Mouse (Mus musculus) gastrocnemius, postnatal 10 days (tissue): Measurements from ENCODE around the gene Rrp36. TPM values are rescaled to one million over a fixed set of nuclear protein-coding genes. Genes with fewer than 3 reads are reported as not detected.
A peak's percentile ranks its signal among the peaks of the same experiment; 100 is the strongest.

Experiments used
- DNase-seq: peaks from one replicate; pipeline ENCODE4 v3.0.0; 2021; ENCODE audit warnings: mixed read lengths
- total RNA-seq, 2 experiments: library from RNA; stranded (reverse); gene quantifications; 2 replicates each; pipeline ENCODE4 v1.2.3; 2021

Gene Rrp36
- total RNA-seq, 2 experiments from 2014 or later: 12.8 to 18.2 TPM

DNA sequence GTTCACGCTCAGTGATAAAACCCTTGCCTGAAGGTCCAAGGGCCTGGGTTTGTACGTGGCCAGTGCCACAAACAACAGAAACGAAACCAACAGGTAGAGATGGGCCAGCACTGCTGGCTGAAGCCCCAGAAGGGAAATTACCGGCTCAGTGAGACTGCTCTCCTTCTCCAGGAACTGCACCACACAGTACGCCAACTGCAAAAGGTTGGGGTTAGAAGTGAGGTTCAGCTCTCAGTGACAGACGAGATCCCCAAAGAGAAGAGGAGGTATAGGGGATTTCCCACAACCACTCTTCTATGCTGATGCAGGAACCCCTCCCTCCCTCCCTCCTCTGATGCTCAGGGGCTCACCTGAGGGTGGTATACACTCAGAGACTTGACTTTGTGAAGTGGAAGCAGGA lies 11.8 kb upstream of the Rrp36 start:
- DNase-seq: no peak

DNA sequence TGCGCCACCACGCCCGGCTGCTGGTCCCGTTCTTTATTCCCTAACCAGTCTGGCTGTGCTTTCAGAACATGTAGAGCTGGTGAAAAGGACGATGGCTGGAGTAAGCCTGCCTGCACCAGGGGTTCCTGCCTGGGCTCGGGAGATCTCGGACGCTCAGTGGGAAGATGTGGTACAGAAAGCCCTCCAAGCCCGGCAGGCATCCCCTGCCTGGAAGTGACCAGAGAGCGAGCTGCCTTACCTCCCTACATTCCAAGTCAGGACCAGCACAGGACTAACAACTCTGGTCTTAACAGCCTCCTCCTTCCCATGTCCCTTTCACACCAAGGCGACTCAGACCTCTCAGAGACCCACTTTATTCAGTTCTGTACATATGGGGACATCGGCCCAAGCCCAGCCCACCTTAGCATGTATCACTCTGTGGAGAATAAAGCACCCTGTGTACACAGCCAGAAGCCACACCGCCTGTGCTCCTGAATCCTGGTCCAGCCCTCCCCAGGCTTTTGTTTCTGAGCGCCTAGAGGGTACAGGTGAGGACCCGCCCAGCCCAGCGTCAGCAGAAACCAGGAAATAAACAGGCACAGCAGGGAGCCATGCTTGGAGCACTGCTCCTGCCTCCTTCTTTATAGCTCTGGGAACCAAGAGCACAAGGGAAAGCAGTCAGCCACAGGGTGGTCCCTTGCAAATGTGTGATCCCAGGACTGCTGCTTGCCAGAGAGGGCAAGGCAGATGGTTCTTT lies 8.7 kb upstream of the Rrp36 start:
- DNase-seq: no peak

DNA sequence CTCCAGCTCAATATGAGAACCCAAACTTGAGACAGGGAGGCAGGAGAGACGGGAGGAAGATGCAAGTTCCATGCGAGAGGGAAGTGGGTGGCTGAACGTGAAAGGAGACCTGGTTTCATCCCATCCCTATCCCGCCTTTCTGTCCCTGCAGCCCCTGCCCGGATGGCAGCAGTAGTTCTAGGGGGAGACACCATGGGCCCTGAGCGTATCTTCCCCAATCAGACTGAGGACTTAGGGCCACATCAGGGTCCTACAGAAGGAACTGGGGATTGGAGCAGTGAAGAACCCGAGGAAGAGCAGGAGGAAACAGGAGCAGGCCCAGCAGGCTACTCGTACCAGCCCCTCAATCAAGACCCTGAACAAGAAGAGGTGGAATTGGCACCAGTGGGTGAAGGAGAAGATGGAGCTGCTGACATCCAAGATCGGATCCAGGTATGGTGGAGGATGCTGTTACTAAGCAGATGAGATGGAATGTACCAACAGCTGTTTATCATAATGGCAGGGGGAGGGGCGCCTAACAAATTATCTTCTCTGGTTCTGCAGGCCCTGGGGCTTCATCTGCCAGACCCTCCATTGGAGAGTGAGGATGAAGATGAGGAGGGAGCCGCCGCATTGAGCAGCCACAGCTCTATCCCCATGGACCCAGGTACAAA lies 7.4 kb upstream of the Rrp36 start:
- DNase-seq: no peak

DNA sequence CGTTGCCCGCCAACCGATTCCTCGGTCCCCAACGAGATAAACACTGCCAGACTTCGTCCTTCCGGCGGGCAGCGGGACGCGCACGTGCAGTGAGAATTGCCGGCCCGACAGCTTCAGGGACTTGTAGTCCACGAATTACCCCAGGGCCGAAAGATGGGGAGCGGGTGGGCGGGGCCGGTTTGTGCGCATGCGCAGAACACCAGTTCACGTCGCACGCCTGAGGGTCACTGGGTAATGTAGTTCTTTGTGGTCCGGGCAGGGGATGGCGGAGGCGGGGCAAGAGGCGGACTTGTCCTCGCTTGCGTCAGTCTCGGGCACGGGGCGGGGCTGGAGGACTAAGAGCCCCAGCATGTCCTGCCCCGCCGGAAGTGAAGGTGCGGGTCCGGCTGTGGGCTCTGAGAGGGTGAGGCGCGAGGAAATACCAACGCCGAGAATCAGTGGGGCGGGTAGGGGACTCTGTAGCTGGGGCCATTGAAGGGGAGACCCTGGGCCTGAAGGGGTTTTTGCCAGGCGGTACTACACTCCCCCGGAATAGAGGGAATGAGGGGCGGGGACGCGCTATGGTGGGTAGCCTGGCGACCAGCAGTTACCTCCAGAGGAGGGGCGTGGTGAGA lies 6.7 kb upstream of the Rrp36 start, which contains the start of gene Klhdc3:
Klhdc3 (minus strand) TSS at position 155 of the 614 bp plus-strand sequence.
- DNase-seq: peak; percentile 98

DNA sequence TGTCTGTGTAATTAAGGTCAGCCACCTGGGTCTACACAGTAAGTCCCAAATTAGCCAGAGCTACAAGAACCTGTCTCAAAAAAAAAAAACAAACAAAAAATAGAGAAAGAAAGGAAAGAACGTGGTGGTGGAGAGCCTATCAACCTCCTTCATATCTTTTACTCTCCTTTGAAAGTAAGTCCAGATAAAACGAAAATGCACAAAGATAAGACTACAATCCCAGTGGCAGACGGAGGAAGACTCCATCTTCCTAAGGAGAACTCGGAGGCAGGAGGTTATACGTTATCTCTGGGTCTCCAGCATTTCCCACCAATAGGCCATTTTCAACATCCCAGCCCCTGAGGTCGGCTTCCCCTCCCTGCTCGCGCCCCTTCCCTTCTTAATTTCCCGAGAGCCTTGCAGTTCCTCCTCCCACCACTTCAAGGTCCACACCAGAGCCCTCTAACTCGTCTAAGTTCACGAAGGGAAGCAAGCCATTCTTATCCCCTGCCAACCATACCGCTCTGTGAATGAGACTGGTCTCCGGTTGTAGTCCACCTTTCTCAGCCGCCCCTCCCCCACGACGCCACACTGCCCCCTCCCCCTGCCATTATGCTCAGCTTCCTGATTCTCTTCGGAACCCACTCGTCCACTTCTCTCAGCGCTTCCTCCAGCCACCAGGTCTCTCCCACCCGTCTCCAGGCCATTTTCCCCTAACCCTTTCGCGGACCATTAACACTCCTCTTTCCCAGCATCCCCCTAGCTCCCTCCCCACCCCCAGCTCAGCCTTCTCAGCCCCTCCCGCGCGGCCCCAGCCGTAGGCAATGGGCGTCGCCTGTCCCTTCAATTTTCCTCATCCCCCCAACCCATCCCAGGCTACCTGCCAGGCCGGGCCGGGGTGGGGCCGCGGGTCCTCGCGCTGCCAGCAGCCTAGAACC lies 5.9 kb upstream of the Rrp36 start:
- peak; percentile 62 for DNase-seq

DNA sequence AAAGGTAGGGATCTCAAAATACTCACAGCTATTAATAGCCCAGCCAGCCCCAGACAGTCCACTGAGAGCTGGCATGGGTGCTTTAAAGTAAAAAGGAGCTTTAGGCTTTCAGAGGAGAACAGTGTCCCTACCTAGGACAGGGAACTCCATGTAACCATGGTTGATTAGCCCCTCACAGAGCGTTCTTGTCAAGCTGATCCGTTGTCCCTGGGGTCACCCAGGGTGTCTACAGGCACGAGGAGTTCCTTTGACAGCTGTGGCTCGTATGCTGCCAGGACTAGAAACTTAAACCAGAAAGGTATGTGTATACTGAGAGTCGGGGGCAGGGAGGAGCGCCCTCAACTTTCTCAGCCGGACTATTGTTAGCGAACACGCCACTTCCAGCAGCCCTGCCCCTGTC lies 4.8 kb upstream of the Rrp36 start:
- DNase-seq: no peak

DNA sequence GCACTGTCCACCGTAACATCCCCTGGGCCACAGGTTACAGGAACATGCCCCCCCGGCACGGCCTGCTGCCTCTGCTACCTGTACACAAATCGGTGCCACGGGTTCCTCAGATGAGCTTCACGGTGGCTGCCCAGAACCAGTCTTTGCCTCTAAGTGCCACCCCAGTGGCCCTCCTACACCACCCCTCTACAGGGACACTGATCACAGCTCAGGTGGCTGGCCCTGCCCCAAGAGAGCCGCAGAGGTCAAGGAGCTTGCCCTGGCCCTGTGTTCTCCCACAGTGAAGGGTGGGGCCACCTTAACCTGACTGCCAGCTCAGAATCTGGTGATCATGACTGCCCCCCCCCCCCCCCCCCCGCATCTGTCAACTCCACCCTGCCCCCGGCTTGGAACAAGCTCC lies 4.3 kb upstream of the Rrp36 start, which contains the start of gene Mea1:
Mea1 (plus strand) TSS at position 378 of the 400 bp plus-strand sequence.
- peak; percentile 48 for DNase-seq

DNA sequence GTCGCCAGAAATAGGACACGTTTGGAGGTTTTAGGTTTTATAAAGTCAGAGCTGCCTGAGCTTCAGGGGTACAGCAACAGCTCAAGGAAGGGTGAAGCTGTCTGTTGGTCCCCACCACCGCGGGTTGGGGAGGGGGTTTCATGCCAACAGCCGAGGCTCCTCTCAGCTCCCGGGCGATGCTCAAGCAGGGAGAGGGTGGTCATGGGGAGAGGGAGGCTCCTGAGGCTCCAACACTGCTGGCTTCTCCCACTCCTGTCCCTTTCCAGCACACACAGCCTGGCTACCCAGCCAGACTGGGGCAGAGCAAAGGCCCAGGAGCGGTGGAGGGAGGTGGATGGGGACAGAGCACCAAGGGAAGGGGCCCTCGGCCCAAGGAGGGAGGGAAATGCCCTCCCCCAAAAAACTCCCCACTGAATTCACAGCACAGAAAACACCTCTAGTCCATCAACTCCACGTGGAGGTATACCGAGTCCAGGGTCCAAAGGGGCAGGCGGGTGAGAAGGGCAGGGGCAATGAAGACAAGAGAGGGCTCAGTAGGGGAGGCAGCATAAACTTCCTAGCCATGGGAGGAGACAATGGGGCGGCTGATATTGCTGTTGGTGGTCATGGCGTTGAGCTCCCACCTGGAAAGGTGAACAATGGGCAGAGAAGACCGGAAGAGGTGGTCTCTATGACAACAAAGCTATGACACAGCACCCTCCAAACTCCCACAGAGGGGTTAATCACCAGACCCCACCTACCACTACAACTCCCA lies 555 bp upstream of the Rrp36 start:
- no peak for DNase-seq

DNA sequence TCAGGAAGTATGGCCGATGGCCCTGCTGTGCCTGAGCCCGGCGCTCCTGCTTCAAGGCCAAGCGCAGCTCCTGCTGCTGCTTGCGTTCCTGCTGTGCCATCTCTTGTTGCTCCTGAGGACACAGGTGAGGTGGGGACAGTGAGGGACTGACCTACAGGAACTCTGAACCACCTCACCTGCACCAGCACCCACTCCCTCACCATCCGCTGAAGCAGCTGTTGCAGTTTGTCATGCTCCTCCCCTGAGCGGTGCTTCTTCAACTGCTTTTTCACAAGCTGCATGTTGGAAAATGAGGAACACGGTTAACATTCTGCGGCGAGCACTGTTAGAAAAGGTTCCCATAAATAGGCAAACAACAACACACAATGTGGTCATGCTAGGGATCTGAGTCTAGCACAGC lies 4.2 kb downstream of the Rrp36 start:
- no peak for DNase-seq

DNA sequence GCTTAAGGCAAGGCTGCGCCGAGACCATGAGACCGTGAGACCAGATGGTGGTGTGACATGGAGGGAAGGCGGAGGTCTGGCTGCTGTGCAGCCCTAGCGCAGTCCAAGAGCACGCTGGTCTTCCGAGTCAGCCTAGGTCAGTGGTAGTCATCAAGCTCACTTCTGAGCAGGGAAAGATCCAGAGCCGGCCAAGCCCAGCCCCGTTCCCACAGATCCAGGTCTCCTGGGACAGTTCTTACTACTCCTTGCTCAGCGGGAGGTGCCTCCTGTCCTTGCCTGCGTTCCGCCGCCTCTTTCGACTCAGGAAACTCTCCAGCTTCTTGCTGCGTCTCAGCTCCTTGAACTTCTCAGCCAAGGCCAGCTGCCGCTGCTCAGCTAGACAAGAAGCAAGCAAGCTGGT lies 6.4 kb downstream of the Rrp36 start:
- DNase-seq: no peak

DNA sequence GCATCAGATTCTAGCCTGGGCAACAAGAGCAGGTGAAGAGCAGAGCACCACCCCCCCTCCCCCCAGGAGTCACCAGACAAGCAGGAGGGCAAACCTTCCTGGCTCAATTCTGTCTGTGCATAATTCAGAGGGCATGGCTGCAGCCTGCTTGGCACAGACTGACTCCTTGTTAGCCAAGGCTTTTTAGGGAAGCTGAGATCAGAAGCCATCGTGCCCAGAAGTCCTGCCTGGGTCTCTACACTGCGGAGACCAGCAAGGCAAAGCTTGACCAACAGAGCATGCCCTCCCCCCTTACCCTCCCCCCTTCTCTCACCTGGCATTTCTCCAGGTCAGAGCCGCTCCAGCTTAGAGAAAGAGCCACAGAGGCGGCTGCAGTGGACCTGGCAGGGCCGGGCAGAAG lies 11.4 kb downstream of the Rrp36 start:
- DNase-seq: no peak

DNA sequence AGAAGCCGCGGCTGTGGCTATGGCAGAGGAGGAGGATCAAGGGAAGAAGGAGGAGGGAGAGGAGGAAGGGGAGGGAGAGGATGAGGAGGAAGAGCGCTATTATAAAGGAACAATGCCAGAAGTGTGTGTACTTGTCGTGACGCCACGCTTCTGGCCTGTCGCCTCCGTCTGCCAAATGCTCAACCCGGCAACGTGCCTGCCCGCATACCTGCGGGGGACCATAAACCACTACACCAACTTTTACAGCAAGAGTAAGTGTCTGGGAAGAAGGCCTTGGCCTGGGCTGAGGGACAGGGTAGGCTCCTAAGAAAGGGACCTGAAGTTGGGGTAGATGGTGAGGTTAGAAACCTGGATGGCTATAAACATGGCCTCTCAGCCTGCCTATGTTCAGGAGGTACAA lies 12.2 kb downstream of the Rrp36 start:
- no peak for DNase-seq

DNA sequence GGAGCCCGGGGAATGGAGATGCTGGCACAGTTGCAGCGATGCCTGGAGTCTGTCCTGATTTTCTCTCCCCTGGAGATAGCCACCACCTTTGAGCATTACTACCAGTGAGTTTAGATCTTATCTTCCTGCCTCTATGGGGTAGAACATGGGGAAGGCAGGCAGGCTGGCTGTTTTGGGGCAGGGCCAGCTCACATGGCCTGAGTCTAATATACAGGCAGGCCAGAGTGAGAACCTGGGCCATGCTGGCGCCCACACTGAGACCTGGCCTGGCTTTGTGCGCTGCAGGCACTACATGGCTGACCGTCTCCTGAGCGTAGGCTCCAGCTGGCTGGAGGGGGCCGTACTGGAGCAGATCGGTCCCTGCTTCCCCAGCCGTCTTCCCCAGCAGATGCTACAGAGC lies 12.8 kb downstream of the Rrp36 start:
- no peak for DNase-seq

DNA sequence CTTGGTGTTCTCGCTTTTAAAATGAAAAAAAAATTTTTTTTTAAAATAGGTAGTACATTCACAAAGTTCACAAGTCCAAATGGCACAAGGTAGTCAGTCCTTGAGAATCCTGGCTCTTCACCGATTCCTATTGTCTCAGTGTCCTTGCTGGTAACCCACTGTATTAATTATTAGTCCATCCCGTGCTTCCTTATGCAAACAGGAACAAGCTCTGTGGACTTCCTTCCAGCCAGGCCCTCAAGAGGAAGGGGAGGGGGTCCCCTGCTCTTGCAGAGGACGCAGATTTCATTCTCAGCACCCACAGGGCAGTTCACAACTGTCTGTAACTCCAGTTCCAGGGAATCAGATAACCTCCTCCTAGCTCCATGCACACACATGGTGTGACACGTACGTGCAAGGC lies 18.1 kb downstream of the Rrp36 start:
- DNase-seq: no peak

DNA sequence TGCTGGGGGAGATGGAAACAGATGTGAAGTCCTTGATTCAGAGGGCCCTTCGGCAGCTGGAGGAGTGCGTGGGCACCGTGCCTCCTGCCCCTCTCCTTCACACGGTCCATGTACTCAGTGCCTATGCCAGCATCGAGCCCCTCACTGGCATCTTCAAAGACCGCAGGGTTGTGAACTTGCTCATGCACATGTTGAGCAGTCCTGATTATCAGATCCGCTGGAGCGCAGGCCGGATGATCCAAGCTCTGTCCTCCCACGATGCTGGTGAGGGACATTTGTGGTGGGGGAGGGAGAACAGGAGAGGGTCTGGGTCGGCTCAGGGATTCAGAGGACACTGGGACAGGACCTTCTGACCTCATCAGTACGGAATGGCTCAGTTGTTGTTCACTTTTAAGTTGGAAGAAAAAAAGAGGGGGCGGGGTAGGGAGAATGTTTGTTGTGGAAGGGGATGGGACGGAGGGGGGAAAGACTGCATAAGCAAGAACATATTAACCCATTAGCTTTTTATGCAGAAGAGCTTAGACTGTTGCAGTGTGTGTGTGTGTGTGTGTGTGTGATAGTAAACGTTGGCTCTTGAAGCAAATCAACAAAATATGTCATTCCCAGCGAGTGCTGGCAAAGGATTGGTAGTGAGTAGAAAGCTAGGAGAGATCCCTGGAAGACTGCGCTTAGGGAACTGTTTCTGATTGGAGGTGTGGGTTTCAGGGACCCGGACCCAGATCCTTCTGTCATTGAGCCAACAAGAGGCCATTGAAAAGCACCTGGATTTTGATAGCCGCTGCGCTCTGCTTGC lies 22.2 kb downstream of the Rrp36 start:
- no peak for DNase-seq

DNA sequence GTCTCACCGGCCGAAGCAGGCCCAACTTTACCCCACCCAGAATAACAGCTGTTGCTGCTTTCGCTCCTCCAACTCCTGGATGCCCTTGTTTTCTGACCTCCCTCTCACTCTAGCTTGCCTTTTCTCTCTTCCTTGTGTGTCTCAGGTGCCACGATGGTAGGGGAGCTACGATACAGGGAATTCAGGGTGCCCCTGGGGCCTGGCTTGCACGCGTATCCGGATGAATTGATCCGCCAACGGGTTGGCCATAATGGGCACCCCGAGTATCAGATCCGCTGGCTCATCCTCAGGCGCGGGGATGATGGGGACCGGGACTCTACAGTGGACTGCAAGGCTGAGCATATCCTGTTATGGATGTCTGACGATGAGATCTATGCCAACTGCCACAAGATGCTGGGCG lies 22.9 kb downstream of the Rrp36 start:
- DNase-seq: no peak

DNA sequence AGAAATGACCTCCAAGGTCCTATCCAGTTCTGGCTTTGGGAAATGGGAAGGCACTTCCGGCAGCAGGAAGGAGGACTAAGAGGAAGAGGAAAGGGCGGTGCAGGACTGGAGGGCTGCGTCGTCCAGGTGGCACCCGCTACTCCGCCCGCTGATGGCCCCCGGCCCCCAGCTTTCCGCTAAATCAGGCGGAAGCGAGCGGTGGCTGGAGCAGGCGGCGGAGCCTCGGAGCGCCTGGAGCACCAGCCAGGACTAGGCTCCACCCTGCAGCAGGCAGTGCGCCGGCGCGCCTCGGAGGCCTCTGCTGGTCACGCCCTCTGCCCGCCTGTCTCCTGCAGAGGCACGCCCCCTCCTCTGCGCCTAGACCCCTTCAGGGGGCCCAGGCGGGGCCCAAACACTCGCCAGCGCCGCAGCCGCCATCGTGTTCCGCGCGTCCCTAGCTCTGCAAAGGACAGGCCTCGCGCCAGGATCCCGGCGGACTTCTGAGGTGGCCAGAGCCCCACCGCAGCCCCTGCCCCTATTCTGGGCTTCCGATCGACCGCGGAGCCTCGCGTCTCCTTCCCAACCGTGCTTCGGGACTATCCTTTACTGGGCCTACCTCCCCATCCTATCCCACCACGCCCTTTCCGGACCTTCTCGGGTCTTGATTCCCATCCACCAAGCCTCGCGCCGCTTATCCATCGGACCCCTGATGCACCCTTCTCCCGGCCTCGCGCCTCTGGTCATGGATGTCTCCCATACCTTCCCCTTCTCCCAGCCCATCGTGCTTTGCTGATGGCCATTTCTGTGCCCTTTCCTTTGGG lies 23.7 kb downstream of the Rrp36 start, which contains the start of gene Cul7:
Cul7 (plus strand) TSS at position 106 of the 800 bp plus-strand sequence.
- DNase-seq: peak; percentile 92

DNA sequence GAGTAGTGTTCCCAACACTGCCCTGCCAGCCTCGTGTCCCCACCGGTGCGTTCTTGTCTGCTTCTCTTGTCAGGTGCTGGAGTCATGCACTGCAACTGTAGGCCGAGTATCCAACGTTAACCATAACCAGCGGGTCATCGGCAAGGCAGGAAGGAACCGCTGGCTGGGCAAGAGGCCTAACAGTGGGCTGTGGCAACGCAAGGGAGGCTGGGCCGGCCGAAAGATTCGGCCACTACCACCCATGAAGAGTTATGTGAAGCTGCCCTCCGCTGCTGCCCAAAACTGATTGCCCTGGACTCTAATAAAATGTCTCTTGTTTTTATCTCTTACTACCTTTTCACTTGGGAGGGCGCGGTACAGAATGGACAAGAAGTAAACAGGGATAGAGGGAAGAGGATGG lies 24.3 kb downstream of the Rrp36 start:
- no peak for DNase-seq

DNA sequence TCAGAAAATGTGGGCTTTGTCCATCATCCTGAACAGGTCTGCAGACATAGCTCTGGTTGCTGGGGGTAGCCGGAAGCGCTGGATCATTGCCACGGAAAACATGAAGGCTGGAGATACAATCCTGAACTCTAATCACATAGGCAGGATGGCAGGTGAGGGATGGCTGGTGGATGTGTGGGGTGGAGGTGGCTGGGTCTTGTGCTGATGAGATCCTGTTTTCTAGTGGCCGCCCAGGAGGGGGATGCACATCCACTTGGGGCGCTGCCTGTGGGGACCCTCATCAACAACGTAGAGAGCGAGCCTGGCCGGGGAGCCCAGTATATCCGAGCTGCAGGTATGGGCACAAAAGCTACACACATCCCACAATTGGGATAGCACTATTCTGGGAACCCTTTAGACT lies 25.7 kb downstream of the Rrp36 start:
- DNase-seq: no peak

DNA sequence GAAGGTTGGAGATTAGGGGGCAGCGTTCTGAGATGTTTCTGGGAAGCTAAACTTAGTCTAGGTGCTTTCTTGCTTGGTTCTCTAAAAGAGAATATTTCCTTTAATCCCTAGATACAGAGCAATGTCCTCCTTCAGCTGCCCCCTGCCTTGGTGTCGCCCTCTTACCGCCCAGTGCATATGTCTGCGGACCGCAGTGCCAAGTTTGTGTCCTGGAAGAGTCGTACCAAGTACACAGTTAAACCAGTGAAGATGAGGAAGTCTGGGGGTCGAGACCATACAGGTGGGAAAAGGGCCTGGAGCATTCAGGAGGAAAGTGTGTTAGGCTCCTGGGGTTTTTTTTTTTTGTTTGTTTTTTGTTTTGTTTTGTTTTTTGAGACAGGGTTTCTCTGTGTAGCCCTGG lies 26.9 kb downstream of the Rrp36 start:
- DNase-seq: no peak
